Mouse (Mus musculus) stomach, postnatal 0 days (tissue): ENCODE measurements at regions not wholly inside any gene's neighbourhood (a gene's known extent, or its start where the extent isn't known, plus 50 kb on each side); places are given as distances from the start of the nearest gene placed in this dataset.

Experiments
- CTCF ChIP-seq: IDR thresholded peaks from 2 replicates; pipeline ENCODE4 v1.5.1; 2016; ENCODE audit warnings: antibody characterized with exemption, low read depth, mild to moderate bottlenecking, moderate library complexity
- EP300 ChIP-seq: optimal IDR thresholded peaks from 2 replicates; pipeline ENCODE3; 2016; ENCODE audit warnings: antibody characterized with exemption

DNA sequence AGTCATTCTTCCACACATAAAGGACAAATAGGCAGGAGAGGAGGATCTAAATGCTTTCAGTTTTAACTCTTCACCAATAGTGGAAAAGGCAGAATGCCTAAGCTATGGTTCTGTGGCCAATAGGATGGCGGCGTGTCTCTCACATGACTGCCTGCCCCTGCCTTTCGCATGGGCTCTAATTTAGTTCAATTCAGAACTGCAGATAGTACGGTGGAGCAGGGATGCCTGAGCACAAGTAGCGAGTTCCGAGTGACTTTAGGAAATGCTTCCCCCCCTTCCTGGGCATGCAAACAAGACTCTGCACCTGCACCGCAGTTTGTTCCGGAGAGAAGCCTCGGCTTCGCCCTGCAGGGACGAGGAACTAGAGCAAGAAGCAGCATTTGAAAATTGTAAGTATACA, 277.1 kb downstream of the Ptprc start:
- TF ChIP-seq EP300 (no peak), CTCF (no peak)
